23 mouse cellular contexts compared by ENCODE assay signal in genomic region chr17:28612603-28613002, GRCm38 (mm10). TPM values are rescaled to one million over a fixed set of nuclear protein-coding genes. Genes with fewer than 3 reads are reported as not detected.
A peak's percentile ranks its signal among the peaks of the same experiment; 100 is the strongest.
DNase-seq lines count a peak whose midpoint lies in the region; ATAC-seq and TF ChIP-seq lines count a peak whose summit lies in the region.
"Had no signal": no experiment of that assay in that cellular context is flagged by ENCODE, and none has a peak within 500 bp of the region (broad histone marks: within the 10 kb centered on the region; RNA-seq: fewer than 3 reads in every experiment).

No protein-coding gene starts in this region.

- DNase-seq in CD4-positive, CD25-positive, alpha-beta regulatory T cell, adult 2 months (ENCODE audit: low read depth, low spot score): peak; percentile 87
- DNase-seq in G1E (ENCODE audit: low spot score): peak; percentile 32
- DNase-seq in thymus, postnatal 10 days (ENCODE audit: low spot score in 2 of 2): peak; percentile 23 to 30
- no peak for DNase-seq in testis, postnatal 14 days (ENCODE audit: low spot score)
- no peak for DNase-seq in frontal cortex, postnatal 25 days (ENCODE audit: low spot score in 2 of 2)
- no peak for DNase-seq in heart, adult 18-20 months
- DNase-seq: adrenal gland, postnatal 10 days; cerebellum, adult 9-11 months; gastrocnemius, postnatal 25 days; kidney, adult 11 months; right cerebral cortex, postnatal 25 days had no signal

- no peaks in the 10 kb centered on the region for H3K27me3 ChIP-seq in G1E (ENCODE audit: insufficient read depth, low read length)
- H3K27me3 ChIP-seq: embryonic facial prominence, embryonic 13.5 days; forebrain, embryonic 15.5 days; midbrain, embryonic 13.5 days; neural tube, embryonic 15.5 days had no signal

- peaks cover 60% of the 10 kb centered on the region for H3K4me1 ChIP-seq in G1E (ENCODE audit: insufficient read depth, low read depth, low read length)
- H3K4me1 ChIP-seq: embryonic facial prominence, embryonic 13.5 days had no signal

- H3K4me3 ChIP-seq in G1E (ENCODE audit: low read depth, low read length): no peak overlapping the region; the same call in 1 of the 2 replicates
- H3K4me3 ChIP-seq: embryonic facial prominence, embryonic 13.5 days; forebrain, embryonic 15.5 days; midbrain, embryonic 13.5 days; neural tube, embryonic 15.5 days had no signal

- peak; percentile 34; the same call in 1 of the 2 replicates for ATAC-seq in G1E (ENCODE audit: extremely low read depth, insufficient number of reproducible peaks, low FRiP score, poor library complexity, severe bottlenecking)
- ATAC-seq in inflammation-experienced regulatory T-cells, adult 6 months: peak; percentile 94
- ATAC-seq: forebrain, embryonic 15.5 days; hindbrain, embryonic 16.5 days; midbrain, embryonic 13.5 days had no signal

- TF ChIP-seq CTCF in G1E (IDR thresholded peaks at IDR 0.05; ENCODE audit: low read depth, low read length): no peak

- peaks cover 73% of the 10 kb centered on the region for H3K36me3 ChIP-seq in G1E (replicated peaks)

- H3K9me3 ChIP-seq in G1E (replicated peaks): no peaks in the 10 kb centered on the region
- H3K9me3 ChIP-seq: embryonic facial prominence, embryonic 13.5 days; forebrain, embryonic 15.5 days; midbrain, embryonic 13.5 days; neural tube, embryonic 15.5 days had no signal

RNA-seq across cellular contexts. Expression of gene Srpk1, which starts 9.9 kb away (rescaled TPM):
- total RNA-seq in G1E (2014; fragmentation: Nextera tagmentation) (158 and 193 TPM in 2 replicates), G1E (2017) (95.5 and 112 TPM in 2 replicates)
- 81.6 and 95.9 TPM in 2 replicates for polyA plus RNA-seq in G1E (2012)
- polyA plus RNA-seq in inflammation-experienced regulatory T-cells, adult 6 months (2017; shearing (Covaris generic)): 100 to 1,000 TPM; 164 to 225 (median 209) TPM
- 10 to 100 TPM; 33.7 to 36.3 TPM for total RNA-seq in heart, adult 18-20 months (2021)

RNA-seq across cellular contexts. Expression of gene Lhfpl5, which starts 37.2 kb away (rescaled TPM):
- total RNA-seq in G1E (2014; fragmentation: Nextera tagmentation) (not detected in 2 replicates), G1E (2017) (not detected in 2 replicates)
- not detected in 2 replicates for polyA plus RNA-seq in G1E (2012)
- 1 to 10 TPM; 1.0 to 2.0 (median 1.9) TPM for polyA plus RNA-seq in inflammation-experienced regulatory T-cells, adult 6 months (2017; shearing (Covaris generic))
- not detected for total RNA-seq in heart, adult 18-20 months (2021)
- total RNA-seq: gastrocnemius, postnatal 25 days; hematopoietic stem cell, adult 5-6 weeks had no signal
- polyA plus RNA-seq: liver, embryonic 14.5 days had no signal

RNA-seq across cellular contexts. Expression of gene Clps, which starts 52.0 kb away (rescaled TPM):
- total RNA-seq in G1E (2014; fragmentation: Nextera tagmentation) (not detected in 2 replicates), G1E (2017) (not detected in 2 replicates)
- polyA plus RNA-seq in G1E (2012): not detected in 2 replicates
- polyA plus RNA-seq in inflammation-experienced regulatory T-cells, adult 6 months (2017; shearing (Covaris generic)): not detected
- total RNA-seq in heart, adult 18-20 months (2021): not detected
- total RNA-seq: adrenal gland, postnatal 10 days; gastrocnemius, postnatal 25 days; hematopoietic stem cell, adult 5-6 weeks; layer of hippocampus, adult 18-20 months; layer of hippocampus, postnatal 25 days; left cerebral cortex, postnatal 10 days had no signal
- polyA plus RNA-seq: embryonic facial prominence, embryonic 13.5 days; forebrain, embryonic 15.5 days; hindbrain, embryonic 16.5 days; kidney, embryonic 16.5 days; neural tube, embryonic 15.5 days had no signal

Comparison
In these comparisons a context has a peak if more than half of its experiments do, and no peak if none do; other contexts are left out.
1. DNase-seq: peak in CD4-positive, CD25-positive, alpha-beta regulatory T cell, adult 2 months (single experiment), G1E (single experiment) and thymus, postnatal 10 days (2 of 2); none in testis, postnatal 14 days (single experiment), frontal cortex, postnatal 25 days (0 of 2) and heart, adult 18-20 months (0 of 2).